In the genomic region with DNA sequence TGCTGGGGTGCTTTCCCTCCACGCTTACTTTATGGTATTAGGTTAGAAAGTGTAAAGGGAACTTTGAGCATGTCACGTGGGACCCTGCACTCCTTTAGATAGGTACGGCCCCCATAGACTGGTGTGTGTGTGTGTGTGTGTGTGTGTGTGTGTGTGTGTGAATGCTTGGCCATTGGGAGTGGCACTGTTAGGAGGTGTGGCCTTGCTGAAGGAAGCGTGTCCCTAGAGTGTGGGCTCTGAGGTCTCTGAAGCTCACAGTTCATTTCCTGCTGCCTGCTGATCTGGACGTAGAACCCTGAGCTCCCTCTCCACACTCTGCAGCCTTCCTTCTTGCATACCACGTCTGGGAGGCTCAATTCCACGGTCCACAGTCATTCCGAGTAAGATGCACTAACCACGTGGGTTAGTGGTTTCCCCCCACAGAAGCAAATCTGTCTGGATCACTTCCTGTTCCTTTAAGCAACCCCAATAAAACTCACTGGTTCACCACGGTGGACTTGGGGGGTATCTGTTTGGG, we compare ENCODE assay signal across 9 mouse cellular contexts. TPM values are rescaled to one million over a fixed set of nuclear protein-coding genes. Genes with fewer than 3 reads are reported as not detected.
A peak's percentile ranks its signal among the peaks of the same experiment; 100 is the strongest.
DNase-seq lines count a peak whose midpoint lies in the region; ATAC-seq lines count a peak whose summit lies in the region.
"Had no signal": no experiment of that assay in that cellular context is flagged by ENCODE, and none has a peak within 500 bp of the region (broad histone marks: within the 10 kb centered on the region; RNA-seq: fewer than 3 reads in every experiment).

No protein-coding gene starts in this region.

- no peaks in the 10 kb centered on the region for H3K9me3 ChIP-seq in heart, embryonic 13.5 days
- H3K9me3 ChIP-seq in hindbrain, embryonic 12.5 days (replicated peaks) = no peaks in the 10 kb centered on the region; the same call in 1 of the 2 replicates
- no peaks in the 10 kb centered on the region; the same call in 1 of the 2 replicates for H3K9me3 ChIP-seq in midbrain, embryonic 11.5 days (ENCODE audit: control insufficient read depth, low read length)

- no peaks in the 10 kb centered on the region for H3K27me3 ChIP-seq in heart, embryonic 13.5 days (replicated peaks)
- no peaks in the 10 kb centered on the region for H3K27me3 ChIP-seq in hindbrain, embryonic 12.5 days
- H3K27me3 ChIP-seq in midbrain, embryonic 11.5 days (ENCODE audit: control insufficient read depth, insufficient read depth, low read length) = no peaks in the 10 kb centered on the region

- 65% methylated on average over 10 of the region's 10 CpGs for WGBS in heart, embryonic 13.5 days
- WGBS in hindbrain, embryonic 12.5 days = 55% methylated on average over 10 of the region's 10 CpGs
- WGBS in midbrain, embryonic 11.5 days = 60% methylated on average over 10 of the region's 10 CpGs

- peaks cover 26% of the 10 kb centered on the region for H3K36me3 ChIP-seq in heart, embryonic 13.5 days
- peaks cover 39% of the 10 kb centered on the region for H3K36me3 ChIP-seq in hindbrain, embryonic 12.5 days
- peaks cover 10% of the 10 kb centered on the region for H3K36me3 ChIP-seq in midbrain, embryonic 11.5 days (ENCODE audit: control insufficient read depth, insufficient read depth, low read length)

- peak overlapping the region; percentile 39; the same call in 1 of the 2 replicates for H3K27ac ChIP-seq in heart, embryonic 13.5 days (replicated peaks)
- peak overlapping the region; percentile 80 for H3K27ac ChIP-seq in hindbrain, embryonic 12.5 days
- H3K27ac ChIP-seq in midbrain, embryonic 11.5 days (ENCODE audit: low read depth, low read length) = peak overlapping the region; percentile 69

- peaks cover 23% of the 10 kb centered on the region for H3K4me1 ChIP-seq in heart, embryonic 13.5 days
- peaks cover 56% of the 10 kb centered on the region for H3K4me1 ChIP-seq in hindbrain, embryonic 12.5 days
- peaks cover 33% of the 10 kb centered on the region for H3K4me1 ChIP-seq in midbrain, embryonic 11.5 days (ENCODE audit: control insufficient read depth, insufficient read depth, low read length)

- DNase-seq in heart, adult 8-10 months (ENCODE audit: low spot score) = no peak
- peak; percentile 37 to 52 for DNase-seq in CD8-positive naive resting alpha-beta T cell, adult 2 months (ENCODE audit: low read depth in 2 of 2, low spot score in 2 of 2)
- DNase-seq in midbrain, embryonic 11.5 days (ENCODE audit: low spot score, missing footprints) = no peak
- DNase-seq in c-Kit-positive CD71-positive TER-119-positive erythroid progenitor cells, embryonic 14.5 days (ENCODE audit: low spot score) = no peak
- DNase-seq in testis, postnatal 14 days (ENCODE audit: low spot score) = no peak
- DNase-seq in urinary bladder, postnatal 10 days (ENCODE audit: low spot score) = no peak

- no peak overlapping the region for H3K4me3 ChIP-seq in heart, embryonic 13.5 days
- H3K4me3 ChIP-seq in hindbrain, embryonic 12.5 days = no peak overlapping the region
- no peak overlapping the region for H3K4me3 ChIP-seq in midbrain, embryonic 11.5 days (ENCODE audit: low read depth, low read length)

- H3K4me2 ChIP-seq in heart, embryonic 13.5 days = no peak overlapping the region
- no peak overlapping the region for H3K4me2 ChIP-seq in hindbrain, embryonic 12.5 days (replicated peaks)
- H3K4me2 ChIP-seq in midbrain, embryonic 11.5 days = no peak overlapping the region

- no peak overlapping the region for H3K9ac ChIP-seq in heart, embryonic 13.5 days
- H3K9ac ChIP-seq in hindbrain, embryonic 12.5 days = no peak overlapping the region
- H3K9ac ChIP-seq in midbrain, embryonic 11.5 days (ENCODE audit: low read length) = 0 out of 2 replicates have a peak overlapping the region, but pooled peaks have one; percentile 1

- ATAC-seq in heart, embryonic 13.5 days (ENCODE audit: extremely low read depth, insufficient number of reproducible peaks, low FRiP score, low TSS enrichment) = no peak
- ATAC-seq in hindbrain, embryonic 12.5 days (ENCODE audit: low FRiP score) = no peak
- peak; percentile 38 for ATAC-seq in midbrain, embryonic 11.5 days (ENCODE audit: low FRiP score)

RNA-seq across cellular contexts. Expression of a gene that starts 19.2 kb away (rescaled TPM):
- 44.8 and 51.3 TPM in 2 replicates for polyA plus RNA-seq in heart, embryonic 13.5 days (2015; fragmentation: Nextera tagmentation; extraction: Ambion mirVana)
- 10 to 100 TPM; 12.3 to 17.9 (median 14.4) TPM for total RNA-seq in heart, adult 8-10 months (2022)
- 91.3 and 93.3 TPM in 2 replicates for polyA plus RNA-seq in hindbrain, embryonic 12.5 days (2016; fragmentation: Nextera tagmentation; extraction: Ambion mirVana)
- polyA plus RNA-seq in midbrain, embryonic 11.5 days (2014; fragmentation: Nextera tagmentation; extraction: Ambion mirVana) = 179 TPM in 2 replicates

RNA-seq across cellular contexts. Expression of a gene that starts 37.5 kb away (rescaled TPM):
- not detected in 2 replicates for polyA plus RNA-seq in heart, embryonic 13.5 days (2015; fragmentation: Nextera tagmentation; extraction: Ambion mirVana)
- total RNA-seq in heart, adult 8-10 months (2022) = not detected
- not detected in 2 replicates for polyA plus RNA-seq in hindbrain, embryonic 12.5 days (2016; fragmentation: Nextera tagmentation; extraction: Ambion mirVana)
- not detected in 2 replicates for polyA plus RNA-seq in midbrain, embryonic 11.5 days (2014; fragmentation: Nextera tagmentation; extraction: Ambion mirVana)
- polyA plus RNA-seq: large intestine, adult 2 months had no signal

RNA-seq across cellular contexts. Expression of a gene that starts 53.8 kb away (rescaled TPM):
- not detected in 2 replicates for polyA plus RNA-seq in heart, embryonic 13.5 days (2015; fragmentation: Nextera tagmentation; extraction: Ambion mirVana)
- not detected for total RNA-seq in heart, adult 8-10 months (2022)
- polyA plus RNA-seq in hindbrain, embryonic 12.5 days (2016; fragmentation: Nextera tagmentation; extraction: Ambion mirVana) = 0.04 TPM in 1 of 2 replicates, not detected in the other
- not detected in 2 replicates for polyA plus RNA-seq in midbrain, embryonic 11.5 days (2014; fragmentation: Nextera tagmentation; extraction: Ambion mirVana)
- polyA plus RNA-seq: large intestine, adult 2 months had no signal

RNA-seq across cellular contexts. Expression of a gene that starts 55.7 kb away (rescaled TPM):
- not detected in 2 replicates for polyA plus RNA-seq in heart, embryonic 13.5 days (2015; fragmentation: Nextera tagmentation; extraction: Ambion mirVana)
- total RNA-seq in heart, adult 8-10 months (2022) = not detected
- not detected in 2 replicates for polyA plus RNA-seq in hindbrain, embryonic 12.5 days (2016; fragmentation: Nextera tagmentation; extraction: Ambion mirVana)
- 0.05 TPM in 1 of 2 replicates, not detected in the other for polyA plus RNA-seq in midbrain, embryonic 11.5 days (2014; fragmentation: Nextera tagmentation; extraction: Ambion mirVana)
- polyA plus RNA-seq: large intestine, adult 2 months had no signal

Comparison
In these comparisons a context has a peak if more than half of its experiments do, and no peak if none do; other contexts are left out.
1. DNase-seq: peak in CD8-positive naive resting alpha-beta T cell, adult 2 months (2 of 2); none in heart, adult 8-10 months (single experiment), midbrain, embryonic 11.5 days (single experiment), c-Kit-positive CD71-positive TER-119-positive erythroid progenitor cells, embryonic 14.5 days (single experiment), testis, postnatal 14 days (single experiment) and urinary bladder, postnatal 10 days (single experiment).
2. Peak in every context shown above with its lines, with median percentiles within 50 percentile points of each other: H3K27ac ChIP-seq.